Mouse (Mus musculus) olfactory bulb, adult 2 months (tissue): Measurements from ENCODE around the gene Apob.

ENCODE experiments used
- CTCF ChIP-seq: fragments of 200-500 bp; IDR thresholded peaks from 2 replicates; pipeline ENCODE4 v1.5.1; 2012; ENCODE audit warnings: low read depth, mild to moderate bottlenecking, low read length, moderate library complexity; ENCODE audit not compliant: insufficient read depth
- POLR2A ChIP-seq: fragments of 200-500 bp; IDR thresholded peaks from 2 replicates; pipeline ENCODE4 v1.6.1; 2012; ENCODE audit warnings: mild to moderate bottlenecking, low read depth, low read length, moderate library complexity; ENCODE audit not compliant: insufficient read depth

DNA sequence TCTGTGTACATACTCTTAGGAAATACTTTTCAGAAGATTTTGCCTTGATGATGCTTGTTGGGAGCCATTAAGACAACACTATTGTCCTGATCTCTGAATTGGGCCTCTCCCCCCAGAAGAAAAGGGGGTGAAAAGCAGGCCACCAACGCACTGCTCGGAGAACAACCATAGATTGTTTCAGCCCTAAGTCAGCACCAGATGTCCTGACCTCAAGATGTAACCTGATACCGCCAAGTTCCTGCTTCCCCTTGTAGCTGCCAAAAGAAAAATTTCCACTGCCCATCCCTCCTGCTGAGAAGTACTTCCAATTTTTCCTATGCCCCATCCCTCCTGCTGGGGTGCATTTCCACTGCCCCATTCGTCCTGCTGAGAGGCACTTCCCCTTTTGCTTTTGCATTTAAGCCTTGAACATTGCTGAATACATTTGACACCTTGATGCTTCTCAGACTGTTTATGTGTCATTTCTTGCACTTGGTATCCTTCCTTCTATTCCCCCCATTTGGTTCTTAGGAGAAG lies 45.0 kb upstream of the Apob start:
- no peak for TF ChIP-seq CTCF
- no peak for TF ChIP-seq POLR2A
